Mouse (Mus musculus) brain, embryonic 18.5 days (tissue): ENCODE data around the gene Snrpd2.

ENCODE experiments used
- DNase-seq: peaks from one replicate; pipeline ENCODE4 v3.0.0-alpha.2; 2012; ENCODE audit warnings: low read depth, low spot score

Snrpd2 gene

DNA sequence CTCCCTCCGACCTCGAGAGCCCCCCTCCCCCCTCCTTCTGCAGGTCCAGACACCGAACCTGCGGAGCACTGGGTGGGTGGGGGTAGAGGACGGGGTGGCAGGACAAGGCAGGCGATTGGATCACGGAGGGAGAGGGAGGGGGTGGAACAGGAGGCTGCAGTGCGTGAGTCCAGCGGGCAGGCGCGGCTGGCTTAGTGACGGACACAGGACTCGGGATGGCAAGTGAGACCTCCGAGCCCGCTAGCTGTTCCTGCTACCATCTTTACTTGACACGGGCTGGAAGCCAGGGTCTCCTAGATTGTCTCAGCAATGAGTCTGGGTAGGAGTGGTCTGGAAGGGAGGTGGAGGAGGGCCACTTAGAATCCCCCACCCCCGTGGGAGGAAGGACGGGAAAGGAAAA, 28.5 kb downstream of the Snrpd2 start:
- DNase-seq: no peak

DNA sequence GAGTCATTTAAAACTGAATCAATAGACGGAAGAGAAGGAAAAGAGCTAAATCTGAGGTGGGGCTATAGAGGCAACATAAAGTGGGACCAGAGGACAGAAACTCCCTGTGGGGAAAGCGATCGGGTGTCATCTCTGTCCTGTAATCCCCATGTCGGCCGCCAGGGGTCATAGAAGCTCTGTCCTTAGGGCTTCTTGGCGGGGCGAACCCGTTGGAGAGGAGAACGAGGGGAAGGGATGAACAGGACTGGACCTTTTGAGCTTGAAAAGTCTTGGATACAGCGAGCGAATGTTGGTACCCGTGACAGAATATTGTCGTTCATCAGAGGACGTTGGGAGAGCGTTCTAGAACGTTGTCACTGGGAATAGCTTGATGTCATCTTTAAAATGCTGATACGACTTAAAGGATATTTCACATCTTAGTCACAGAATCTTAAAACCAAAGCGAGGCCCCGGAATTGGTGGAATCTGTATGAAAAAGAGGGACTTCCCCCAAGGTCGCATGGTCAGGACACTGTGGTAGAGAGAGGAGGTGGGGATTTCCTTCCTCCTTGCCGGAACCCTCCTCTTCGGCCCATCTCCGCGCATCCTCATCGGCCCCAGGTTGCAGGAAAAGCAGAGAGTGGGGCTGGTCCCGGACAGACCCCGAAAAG, 29.0 kb downstream of the Snrpd2 start:
- DNase-seq: no peak

DNA sequence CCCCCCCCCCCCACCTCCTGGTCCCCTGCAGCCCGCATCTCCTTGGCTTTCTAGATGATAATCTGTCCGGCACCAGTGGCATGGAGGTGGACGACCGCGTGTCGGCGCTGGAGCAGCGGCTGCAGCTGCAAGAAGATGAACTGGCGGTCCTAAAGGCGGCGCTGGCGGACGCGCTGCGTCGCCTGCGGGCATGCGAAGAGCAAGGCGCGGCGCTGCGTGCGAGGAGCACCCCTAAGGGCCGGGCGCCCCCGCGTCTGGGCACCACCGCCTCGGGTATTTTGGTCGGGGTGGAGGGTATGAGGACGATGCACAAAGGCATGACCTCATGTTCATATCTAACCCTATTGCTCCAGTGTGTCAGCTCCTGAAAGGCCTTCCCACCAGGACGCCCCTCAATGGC, 29.7 kb downstream of the Snrpd2 start:
- DNase-seq: no peak

DNA sequence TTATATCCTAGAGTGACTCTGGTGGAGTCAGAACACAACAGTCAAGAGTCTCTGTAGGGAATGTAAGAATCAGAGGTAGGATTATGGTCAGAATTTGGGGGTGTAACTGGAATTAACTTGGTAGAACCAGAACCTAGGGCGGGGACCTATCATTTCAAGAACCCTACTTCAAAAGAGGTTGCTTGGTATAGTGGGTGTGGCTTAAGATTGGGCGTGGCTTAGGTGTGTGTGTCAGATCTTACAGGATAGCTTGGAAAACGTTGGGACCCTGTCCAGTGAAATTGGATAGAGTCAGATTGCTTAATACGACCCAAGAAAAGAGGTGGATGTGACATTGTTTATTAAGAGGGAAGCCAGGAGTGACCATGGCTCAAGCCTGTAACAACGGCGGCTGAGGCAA, 30.4 kb downstream of the Snrpd2 start:
- no peak for DNase-seq

DNA sequence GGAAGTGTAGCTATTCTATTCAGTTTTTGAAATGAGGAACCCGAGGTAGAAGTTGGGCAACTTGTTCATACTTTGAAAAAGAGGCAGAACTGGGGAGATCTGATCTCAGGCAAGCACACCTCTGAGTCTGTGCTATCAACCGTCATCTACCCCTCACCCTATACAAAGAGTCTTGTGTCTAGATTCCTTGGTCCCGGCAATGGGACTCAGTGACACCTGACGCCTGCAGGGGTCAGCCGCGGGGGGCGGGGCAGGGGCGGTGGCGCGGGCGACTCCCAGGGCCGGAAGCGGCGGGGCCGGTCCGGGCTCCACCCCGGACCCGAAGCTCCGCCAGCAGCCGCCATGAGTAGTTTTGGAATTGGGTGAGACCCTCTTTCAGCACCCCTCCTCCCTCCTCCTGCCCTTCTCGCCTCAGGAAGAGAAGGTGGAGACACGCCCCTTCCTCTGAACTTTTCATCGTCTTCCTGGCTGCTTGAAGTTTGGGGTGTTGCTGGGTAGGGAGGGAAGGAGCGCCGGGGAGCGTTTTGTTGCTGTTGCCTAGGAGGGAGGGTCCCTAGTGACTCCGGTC, 31.4 kb downstream of the Snrpd2 start:
- no peak for DNase-seq

DNA sequence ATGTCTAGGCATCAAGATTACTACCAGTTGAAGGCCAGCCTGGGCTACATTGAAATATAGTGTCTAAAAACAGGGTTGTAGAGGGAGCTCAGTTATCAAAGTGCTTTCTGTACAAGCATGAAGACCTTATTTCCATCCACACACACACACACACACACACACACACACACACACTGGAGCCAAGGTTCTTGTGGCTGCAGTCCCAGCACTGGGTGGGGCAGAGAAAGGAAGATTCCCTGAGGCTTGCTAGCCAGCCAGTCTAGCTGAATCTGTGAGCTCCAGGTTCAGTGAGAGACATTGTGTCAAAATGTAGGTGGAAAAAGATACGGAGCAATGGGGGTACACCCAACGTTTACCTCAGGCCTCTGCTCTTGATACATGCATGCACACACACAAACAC, 34.7 kb downstream of the Snrpd2 start:
- DNase-seq: no peak

DNA sequence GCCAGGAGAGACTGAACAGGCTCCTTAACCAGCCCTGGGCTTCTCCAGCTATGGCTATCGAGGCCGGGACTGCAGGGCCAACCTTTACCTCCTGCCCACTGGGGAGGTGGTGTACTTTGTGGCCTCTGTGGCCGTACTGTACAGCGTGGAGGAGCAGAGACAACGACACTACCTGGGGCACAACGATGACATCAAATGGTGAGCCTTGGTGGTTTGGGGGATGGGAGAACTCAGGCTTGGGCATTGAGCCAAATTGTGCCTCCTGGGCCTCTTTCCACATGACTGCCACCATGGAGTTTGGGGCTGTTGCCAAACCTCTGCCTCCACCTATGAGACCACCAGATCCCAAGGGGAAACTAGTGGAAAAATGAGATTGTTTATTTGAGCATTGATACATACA, 35.2 kb downstream of the Snrpd2 start:
- DNase-seq: no peak

DNA sequence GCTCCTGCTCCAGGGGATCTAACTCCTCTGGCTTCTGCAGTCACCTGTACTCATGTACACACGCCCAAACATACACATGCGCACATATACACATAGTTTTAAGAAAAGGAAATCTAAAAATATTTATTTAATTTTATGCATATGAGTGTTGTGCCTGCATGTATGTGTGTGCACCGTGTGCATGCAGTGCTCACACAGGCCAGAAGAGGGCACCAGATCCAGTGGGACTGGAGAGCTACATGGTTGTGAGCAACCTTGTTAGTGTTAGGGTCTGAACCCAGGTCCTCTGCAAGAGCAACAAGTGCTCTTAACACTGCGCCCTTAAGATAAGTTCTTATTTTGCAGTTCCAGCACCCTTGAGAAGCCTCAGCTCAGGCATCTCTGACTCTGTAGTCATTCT, 45.2 kb downstream of the Snrpd2 start:
- DNase-seq: no peak

DNA sequence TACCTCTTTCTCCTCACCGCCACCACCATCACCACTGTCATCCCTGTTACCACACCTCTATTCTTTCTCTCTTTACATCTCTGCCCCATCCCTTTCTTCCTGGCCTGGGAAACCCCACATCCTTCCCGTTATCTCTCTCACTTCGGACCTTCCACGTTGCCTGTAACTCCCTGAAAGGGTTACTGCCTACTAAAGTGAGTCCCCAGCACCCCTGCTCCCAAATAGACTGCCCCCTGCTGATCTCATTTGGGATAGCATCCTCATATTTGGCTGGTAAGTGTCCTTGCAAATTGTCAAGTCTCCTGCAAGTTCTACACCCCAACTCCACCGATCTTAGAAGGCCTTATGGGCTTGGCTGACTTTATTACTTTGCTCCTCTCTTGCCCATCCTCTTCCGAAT, 47.2 kb downstream of the Snrpd2 start:
- DNase-seq: no peak

DNA sequence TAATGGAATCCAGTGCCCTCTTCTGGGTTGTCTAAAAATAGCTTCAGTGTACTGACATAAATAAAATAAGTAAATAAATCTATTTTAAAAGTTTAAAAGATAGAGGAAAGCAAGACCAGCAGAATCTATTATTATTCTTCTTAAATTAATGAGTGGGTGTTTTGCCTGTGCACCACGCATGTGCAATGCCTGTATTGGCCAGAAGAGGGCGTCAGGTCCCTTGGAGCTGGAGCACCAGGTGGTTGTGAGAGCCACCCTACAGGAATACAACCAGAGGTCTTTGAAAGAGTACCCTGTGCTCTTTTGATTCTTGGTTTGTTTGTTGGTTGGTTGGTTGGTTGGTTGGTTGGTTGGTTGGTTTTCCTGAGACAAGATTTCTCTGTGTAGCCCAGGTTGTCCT, 48.5 kb downstream of the Snrpd2 start:
- DNase-seq: no peak

DNA sequence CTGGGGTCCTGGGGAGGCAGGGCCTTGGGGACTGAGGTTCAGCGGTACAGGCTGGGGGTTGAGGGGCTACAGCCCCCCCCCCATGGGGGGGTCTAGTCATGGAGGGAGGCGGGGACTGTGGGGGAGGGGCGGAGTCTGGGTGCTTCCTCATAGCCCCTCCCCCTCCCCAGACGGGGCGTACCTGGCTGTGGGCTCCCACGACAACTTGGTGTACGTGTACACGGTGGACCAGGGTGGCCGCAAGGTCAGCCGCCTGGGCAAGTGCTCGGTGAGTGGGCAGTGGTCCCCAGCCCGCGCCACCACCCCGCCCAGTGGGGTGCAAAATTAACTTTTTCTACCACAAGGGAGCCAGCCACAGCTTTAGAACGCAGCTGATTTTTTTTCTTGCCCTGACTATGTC, 52.1 kb downstream of the Snrpd2 start:
- DNase-seq: no peak

DNA sequence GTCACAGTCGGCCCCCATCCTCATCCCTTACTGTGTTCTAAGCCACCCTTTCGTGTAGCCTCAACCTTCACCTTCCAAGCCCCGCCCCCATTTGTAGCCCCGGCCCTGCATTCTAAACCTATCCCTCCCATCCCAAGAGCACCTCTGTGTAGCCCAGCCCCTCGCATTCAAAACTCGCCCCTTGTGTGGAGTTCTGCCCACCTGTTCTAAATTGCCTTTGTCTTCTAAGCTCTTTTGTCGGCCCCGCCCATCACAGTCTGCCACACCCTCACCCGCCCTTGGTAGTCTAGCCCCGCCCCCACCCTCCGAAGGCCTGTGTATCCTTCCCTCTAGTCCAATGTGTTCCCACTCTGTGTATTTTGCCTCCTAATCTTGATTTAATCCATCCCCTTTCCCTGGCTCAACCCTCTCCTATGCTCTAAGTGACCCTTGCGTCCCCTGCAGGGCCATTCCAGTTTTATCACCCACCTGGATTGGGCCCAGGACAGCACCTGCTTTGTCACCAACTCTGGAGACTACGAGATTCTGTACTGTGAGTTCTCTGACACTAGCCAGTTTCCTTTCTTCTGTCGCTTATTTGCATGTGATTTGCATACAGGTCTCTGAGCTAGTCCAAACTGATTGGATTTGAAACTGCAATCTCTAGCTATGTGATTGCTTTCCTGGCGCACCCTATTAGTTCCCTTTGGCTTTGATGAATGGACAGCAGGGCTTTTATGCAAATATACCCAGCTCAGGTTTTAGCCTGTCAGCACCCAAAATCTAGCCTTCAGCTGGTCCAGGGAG, 52.7 kb downstream of the Snrpd2 start:
- no peak for DNase-seq
